Mouse (Mus musculus): ENCODE results near the gene Traf3ip1.

- TF ChIP-seq USF1 (IDR thresholded peaks at IDR 0.05; ENCODE audit: low read depth, low read length): no peak
- TF ChIP-seq POLR2AphosphoS2 (IDR thresholded peaks at IDR 0.05; ENCODE audit: low read length): no peak
- TF ChIP-seq SIN3A (IDR thresholded peaks at IDR 0.05; ENCODE audit: low read length): no peak
- TF ChIP-seq CTCF (IDR thresholded peaks at IDR 0.05 in 2 of 3, conservative IDR thresholded peaks at IDR 0.05 in 1 of 3; ENCODE audit: control insufficient read depth in 1 of 3, insufficient read depth in 1 of 3, low read depth in 2 of 3, low read length in 3 of 3, poor library complexity in 1 of 3, severe bottlenecking in 1 of 3): no peak
- no peak for TF ChIP-seq MYC (IDR thresholded peaks at IDR 0.05; ENCODE audit: low read depth, low read length)
- TF ChIP-seq POLR2A (IDR thresholded peaks at IDR 0.05; ENCODE audit: control insufficient read depth in 1 of 2, insufficient read depth in 1 of 2, low read depth in 1 of 2, low read length in 2 of 2, poor library complexity in 1 of 2): no peak
- no peak for TF ChIP-seq ZNF384 (IDR thresholded peaks at IDR 0.05; ENCODE audit: low read depth, low read length)
- no peak for TF ChIP-seq CHD2 (IDR thresholded peaks at IDR 0.05; ENCODE audit: low read length)
- TF ChIP-seq MEF2A (IDR thresholded peaks at IDR 0.05; ENCODE audit: extremely low read depth, insufficient replicate concordance, low read depth, low read length, poor library complexity, severe bottlenecking): no peak
- TF ChIP-seq ZKSCAN1 (IDR thresholded peaks at IDR 0.05; ENCODE audit: low read depth, low read length): no peak
- TF ChIP-seq MAX (IDR thresholded peaks at IDR 0.05; ENCODE audit: low read length): no peak
Observed at GRCm38 (mm10) chr1:91450851-91451250, 43.6 kb upstream of the Traf3ip1 start.

Measured in MEL (cell line).